Mouse (Mus musculus) 3T3-L1 (cell line): Measurements from ENCODE around the gene Gm20388.

Experiments used
- DNase-seq: peaks from one replicate; pipeline ENCODE4 v3.0.0-alpha.2; 2015; ENCODE audit warnings: low read depth, low spot score

Gm20388 gene

GRCm38 (mm10) chr8:121875517-121875916 is 1964.9 kb downstream of the Gm20388 start:
- no peak for DNase-seq

DNA sequence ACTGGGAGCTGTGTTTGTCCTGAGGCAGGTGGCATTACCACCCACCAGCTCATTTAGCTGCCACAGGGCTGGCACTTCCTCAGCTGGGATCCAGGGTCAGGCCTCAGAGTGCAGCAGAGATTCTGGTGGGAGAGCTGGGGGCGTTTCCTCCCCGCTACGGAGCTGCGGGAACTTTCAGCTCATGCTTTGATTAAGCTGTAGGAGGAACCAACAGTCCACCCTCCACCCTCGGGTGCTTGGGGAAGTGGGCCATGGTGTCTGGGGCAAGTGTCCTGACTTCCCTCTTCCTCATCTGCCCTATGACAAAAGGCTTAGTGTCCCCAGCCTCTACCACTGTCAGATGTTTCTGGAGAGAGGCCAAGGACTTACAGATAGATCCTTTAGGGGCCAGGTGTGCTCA is 1966.6 kb downstream of the Gm20388 start:
- no peak for DNase-seq

DNA sequence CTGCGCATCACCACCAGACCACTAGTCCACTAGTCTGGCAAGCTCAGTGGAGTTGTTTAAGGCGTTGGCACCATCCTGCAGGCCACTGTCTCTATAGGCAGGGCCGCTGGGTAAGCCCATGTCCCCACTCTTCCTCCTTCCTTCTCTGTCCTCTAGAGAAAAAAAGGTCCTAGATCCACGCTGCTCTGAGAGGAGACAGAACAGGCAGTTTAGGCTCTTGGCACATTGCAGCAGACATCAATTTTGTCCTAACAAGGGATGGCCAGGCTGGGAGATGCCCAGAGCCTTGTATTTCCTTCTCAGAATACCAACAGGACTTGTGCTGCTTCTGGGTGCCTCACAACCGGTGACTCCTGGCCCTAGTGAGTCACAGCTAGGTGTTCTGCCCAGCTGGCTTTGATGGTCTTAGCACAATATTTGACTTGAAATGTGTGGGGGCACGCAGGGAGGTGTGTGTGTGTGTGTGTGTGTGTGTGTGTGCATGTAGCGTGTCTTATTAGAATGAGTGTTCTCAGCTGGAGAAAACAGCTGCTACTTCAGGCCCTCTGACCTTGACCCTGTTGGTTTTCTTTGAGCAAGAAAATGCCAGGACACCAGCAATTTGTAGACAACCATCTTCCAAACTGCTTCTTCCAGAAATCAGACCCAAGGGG is 1967.3 kb downstream of the Gm20388 start:
- no peak for DNase-seq

DNA sequence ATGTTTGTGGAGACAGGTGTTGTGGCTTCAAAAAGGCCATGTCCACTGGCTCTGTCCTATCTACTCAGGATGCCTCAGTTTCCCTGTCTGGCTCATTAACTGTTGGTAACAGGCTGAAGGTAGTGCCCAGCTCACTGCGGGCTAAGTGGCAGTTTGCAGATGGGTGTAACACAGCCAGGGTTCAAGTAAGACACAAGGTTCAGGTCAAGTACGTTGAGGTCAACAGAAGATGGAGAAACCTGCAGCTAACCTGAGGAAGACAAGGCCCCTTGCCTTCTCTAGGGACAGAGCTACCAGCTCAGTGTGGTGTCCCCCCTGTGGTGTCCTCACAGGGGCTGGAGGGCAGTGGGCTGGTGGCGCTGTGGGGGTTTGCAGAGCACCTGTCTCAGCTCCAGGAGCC is 1969.1 kb downstream of the Gm20388 start:
- DNase-seq, result no peak

DNA sequence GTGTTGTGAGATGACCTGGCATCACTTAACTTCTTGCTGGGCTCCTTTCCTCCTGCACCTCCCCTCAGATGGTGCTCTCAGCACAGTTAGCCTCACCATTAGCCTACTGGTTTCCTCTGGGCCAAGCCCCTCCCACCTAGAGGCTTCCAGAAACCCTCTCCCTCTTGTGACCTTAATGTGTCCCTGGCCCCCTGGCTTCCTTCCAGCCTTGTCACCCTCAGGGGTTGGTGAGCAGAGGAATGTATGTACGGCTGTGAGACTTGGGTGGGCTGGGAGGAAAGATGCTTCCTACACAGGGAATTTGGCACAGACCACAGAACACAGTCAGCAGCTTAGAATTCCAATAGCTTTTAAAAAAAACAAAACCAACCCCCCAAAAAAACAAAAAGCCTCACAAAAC is 1970.2 kb downstream of the Gm20388 start:
- peak; percentile 55 for DNase-seq

- no peak for DNase-seq
These were observed 1971.3 kb downstream of the Gm20388 start for GRCm38 (mm10) chr8:121881921-121882320.

DNA sequence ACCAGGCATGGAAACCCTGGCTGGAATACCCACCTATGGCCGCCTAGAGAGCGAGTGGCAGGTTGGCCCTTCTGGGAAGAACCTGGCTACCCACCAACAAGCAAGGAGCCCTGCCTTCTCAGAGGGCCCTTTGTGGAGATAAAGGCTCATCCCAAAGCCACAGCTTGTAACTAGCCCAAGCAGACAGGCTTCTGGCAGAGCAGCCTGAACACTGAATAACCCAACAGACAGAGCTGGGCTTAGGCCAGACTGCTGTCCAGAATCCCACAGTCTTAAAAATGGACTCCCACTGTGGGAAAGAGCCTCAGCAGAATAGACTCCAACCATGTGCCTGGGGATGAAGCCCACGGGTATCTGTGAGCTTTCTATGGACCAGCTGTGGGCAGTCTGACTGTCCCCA is 1973.5 kb downstream of the Gm20388 start:
- DNase-seq, result no peak

- DNase-seq, result no peak
These were observed 1974.4 kb downstream of the Gm20388 start for GRCm38 (mm10) chr8:121885001-121885400.

DNA sequence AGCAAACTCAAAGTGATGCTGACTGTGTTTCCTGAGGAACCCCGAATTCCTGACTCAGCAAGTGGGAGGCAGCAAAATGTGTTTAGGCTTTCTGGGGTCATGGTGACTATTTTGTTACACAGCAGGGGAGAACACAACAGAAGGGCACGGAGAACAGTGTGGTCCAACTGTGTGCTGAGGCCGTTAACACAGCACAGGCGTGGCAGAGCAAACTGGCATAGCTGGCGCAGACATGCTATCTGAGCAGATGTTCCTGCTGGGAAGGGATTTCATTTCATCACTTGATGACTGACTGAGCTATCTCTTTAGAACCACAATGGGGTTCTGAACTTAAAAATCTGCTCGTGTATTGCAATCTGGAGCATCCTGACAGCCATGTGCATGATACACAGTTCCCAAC is 1974.8 kb downstream of the Gm20388 start:
- DNase-seq, result no peak

DNA sequence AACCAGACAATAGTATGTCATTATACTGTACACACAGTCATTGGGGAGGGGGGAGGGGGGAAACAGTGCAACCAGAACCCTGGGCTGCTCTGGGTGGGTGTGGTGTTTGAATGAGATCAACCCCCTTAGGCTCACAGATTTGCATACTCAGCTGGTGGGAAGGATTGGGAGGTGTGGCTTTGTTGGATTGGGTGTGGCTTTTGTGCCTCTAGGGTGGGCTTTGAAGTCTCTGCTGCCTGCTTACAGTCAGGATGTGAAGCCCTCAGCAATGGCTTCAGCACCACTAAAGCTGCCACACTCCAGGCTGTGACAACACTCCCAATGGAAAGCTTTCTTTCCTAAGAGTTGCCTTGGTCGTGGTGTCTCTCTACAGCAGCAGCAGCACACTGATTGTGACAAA is 1976.9 kb downstream of the Gm20388 start:
- DNase-seq, result no peak

GRCm38 (mm10) chr8:121889317-121889716 is 1978.7 kb downstream of the Gm20388 start:
- DNase-seq, result peak; percentile 87

- DNase-seq, result peak; percentile 48
These were observed 1979.5 kb downstream of the Gm20388 start for GRCm38 (mm10) chr8:121889810-121890785.

- no peak for DNase-seq
These were observed 1982.2 kb downstream of the Gm20388 start for GRCm38 (mm10) chr8:121892875-121893274.

DNA sequence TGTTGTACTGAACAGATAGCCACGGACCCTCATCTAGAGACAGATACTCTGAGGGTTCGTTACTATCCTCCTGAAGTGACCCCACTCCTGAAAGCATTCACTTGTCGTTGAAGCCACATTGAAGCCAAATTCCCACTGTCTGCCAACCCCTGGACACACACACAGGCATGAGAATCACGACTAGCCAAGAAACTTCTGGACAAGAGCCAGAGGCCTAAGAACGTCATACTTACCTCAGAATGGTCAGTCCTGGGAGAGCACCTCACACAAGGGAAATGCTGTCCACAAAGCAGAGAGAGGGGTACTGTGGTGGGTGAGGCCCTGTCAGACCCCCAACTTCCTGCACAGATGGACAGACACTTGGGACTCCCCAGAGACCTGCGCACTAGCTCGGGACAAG is 1985.3 kb downstream of the Gm20388 start:
- no peak for DNase-seq

GRCm38 (mm10) chr8:121896476-121897145 is 1986.0 kb downstream of the Gm20388 start:
- DNase-seq, result no peak

DNA sequence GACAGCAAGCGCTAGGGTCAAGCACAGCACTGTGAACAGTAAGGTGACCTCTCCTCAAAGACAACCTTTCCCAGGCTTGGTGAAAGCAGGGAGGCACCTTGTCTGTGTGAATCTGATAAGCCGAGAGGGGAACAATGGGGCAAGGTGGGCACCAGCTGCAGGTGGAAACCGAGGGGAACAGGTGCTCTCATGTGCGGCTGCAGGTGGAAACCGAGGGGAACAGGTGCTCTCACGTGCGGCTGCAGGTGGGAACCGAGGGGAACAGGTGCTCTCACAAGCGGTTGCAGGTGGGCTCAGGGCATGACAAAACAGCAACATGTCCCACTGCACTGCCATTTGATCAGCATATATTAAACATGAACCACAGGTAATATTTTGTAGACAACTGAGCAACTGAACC is 1986.6 kb downstream of the Gm20388 start:
- no peak for DNase-seq

- DNase-seq, result peak; percentile 93
These were observed 1987.3 kb downstream of the Gm20388 start for GRCm38 (mm10) chr8:121897871-121898381.

DNA sequence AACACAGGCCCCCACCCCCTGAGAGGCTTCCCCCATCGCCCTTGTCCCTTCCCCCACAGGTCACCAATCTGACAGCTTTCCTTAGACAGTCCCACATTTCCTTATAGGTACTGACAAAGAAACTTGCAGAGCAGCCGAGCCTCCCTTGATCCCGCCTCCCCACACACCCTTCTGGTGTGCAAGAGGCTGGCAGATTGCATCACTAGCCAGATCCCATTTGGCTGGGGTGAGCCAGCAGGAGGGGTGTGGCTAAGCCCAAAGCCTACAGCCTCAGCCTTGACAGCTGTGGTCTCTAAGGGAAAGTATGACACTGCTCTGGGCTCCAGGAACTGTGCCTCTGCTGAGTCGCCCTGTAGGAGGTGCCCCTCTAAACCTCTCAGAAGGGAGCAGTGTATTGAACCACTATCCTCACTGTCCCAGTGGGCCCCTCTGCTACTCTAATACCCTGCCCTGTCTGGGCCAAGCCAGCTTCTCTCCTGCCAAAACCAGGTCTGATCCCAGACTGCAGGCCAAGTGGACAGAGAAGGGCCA is 1987.8 kb downstream of the Gm20388 start:
- peak; percentile 99 for DNase-seq

DNA sequence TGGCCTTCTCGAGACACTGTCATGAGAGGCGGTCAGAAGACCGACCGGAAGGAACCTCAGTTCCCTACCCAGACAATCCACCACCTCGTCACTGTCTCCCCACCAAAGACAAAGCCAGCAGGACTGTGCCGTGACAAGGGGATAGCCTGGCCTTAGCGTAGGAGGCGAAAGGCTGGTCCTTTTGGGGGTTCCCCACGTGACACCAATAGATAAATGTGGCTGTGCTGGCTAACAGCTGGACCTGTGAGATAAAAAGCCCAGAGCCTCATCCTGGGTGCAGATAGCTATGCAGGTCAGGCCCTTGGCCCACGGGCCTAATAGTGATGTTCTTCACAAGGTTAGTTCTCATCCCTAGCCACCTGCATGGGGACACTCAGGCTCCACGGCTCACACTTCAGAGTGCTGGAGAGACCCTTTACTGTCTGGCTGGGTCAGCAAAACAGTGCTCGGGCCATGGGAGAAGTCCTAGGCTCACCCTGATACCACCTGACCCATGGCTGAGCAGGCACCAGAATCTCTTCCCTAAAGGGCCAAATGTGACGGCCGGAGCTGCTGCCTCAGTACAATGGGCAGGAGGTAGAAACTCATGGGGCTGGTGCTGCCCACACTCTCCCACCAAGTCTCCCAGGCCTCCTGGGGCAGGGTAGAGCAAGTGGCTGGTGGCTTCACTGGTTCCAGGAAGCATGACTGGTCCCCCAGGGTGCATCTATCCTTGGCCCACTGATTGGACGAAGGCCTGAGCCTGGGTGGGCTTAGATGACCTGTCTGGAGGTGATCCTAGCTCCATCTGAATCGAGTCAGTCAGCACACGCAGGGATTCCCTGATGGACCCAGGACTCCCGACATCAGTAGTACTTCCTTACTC is 1988.8 kb downstream of the Gm20388 start:
- DNase-seq, result no peak

- peak; percentile 94 for DNase-seq
These were observed 1991.0 kb downstream of the Gm20388 start for GRCm38 (mm10) chr8:121901498-121902236.
